Mouse (Mus musculus): ENCODE data around the gene Ciapin1. TPM values are rescaled to one million over a fixed set of nuclear protein-coding genes. Genes with fewer than 3 reads are reported as not detected.

The Ciapin1 gene
- polyA plus RNA-seq (2015; fragmentation: Nextera tagmentation; extraction: Ambion mirVana), result 197 and 202 TPM in 2 replicates

GRCm38 (mm10) chr8:94837662-94838574 is at the start of gene Ciapin1, which contains the start of gene Coq9:
Ciapin1 (minus strand) TSS chr8:94838358.
Coq9 (plus strand) TSS chr8:94838321.
- Histone ChIP-seq H3K9ac (peak within 1 kb of the TSS; percentile 93), H3K36me3 (0 out of 2 replicates have a peak, but pooled peaks cover 3% of the 10 kb centered on the region), H3K27me3 (no peaks in the 10 kb centered on the region), H3K4me2 (peak within 1 kb of the TSS; percentile 91), H3K4me1 (replicated peaks) (peaks cover 25% of the 10 kb centered on the region), H3K9me3 (no peaks in the 10 kb centered on the region), H3K4me3 (peak within 1 kb of the TSS; percentile 88), H3K27ac (peak within 1 kb of the TSS; percentile 95)
- WGBS, result 1% methylated on average over 81 of the region's 82 CpGs
- peak; percentile 99 for ATAC-seq (ENCODE audit: low FRiP score)

DNA sequence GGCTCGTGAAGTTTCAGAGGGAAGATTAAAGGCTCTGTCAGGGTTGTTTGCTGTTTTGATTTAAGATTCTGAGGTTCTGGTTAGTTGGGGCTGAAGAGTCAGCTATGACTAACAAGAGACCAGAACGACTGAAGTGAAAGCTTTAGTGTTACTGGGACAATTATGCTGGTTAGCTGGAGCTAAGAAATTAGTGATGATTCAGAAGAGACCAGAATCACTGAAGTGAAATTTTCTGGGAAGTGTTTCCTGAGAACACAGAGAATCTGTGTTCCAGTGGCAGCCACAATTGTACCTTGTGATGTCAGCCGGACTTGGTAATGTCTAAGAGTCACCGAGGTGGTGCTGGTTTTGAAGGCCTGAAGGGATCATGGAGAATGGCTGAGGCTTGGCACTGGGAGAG is 42.6 kb upstream of the Ciapin1 start:
- WGBS, result 89% methylated on average over 4 of the region's 4 CpGs
- H3K27ac ChIP-seq, result no peak overlapping the region
- H3K4me1 ChIP-seq (replicated peaks), result peaks cover 11% of the 10 kb centered on the region
- H3K27me3 ChIP-seq, result 0 out of 2 replicates have a peak, but pooled peaks cover 11% of the 10 kb centered on the region
- H3K36me3 ChIP-seq, result no peaks in the 10 kb centered on the region
- H3K9me3 ChIP-seq, result no peaks in the 10 kb centered on the region
- H3K4me3 ChIP-seq, result no peak overlapping the region
- no peak overlapping the region for H3K4me2 ChIP-seq
- no peak overlapping the region for H3K9ac ChIP-seq
- ATAC-seq (ENCODE audit: low FRiP score), result no peak

- 58% methylated on average over 3 of the region's 3 CpGs for WGBS
- Histone ChIP-seq H3K4me2 (peak overlapping the region; percentile 90; the same call in 1 of the 2 replicates), H3K27ac (no peak overlapping the region), H3K9ac (no peak overlapping the region), H3K36me3 (no peaks in the 10 kb centered on the region), H3K27me3 (peaks cover 35% of the 10 kb centered on the region), H3K9me3 (no peaks in the 10 kb centered on the region), H3K4me3 (no peak overlapping the region), H3K4me1 (replicated peaks) (peaks cover 37% of the 10 kb centered on the region)
- ATAC-seq (ENCODE audit: low FRiP score), result no peak
Measured at GRCm38 (mm10) chr8:94876820-94877219, 38.7 kb upstream of the Ciapin1 start.

GRCm38 (mm10) chr8:94876197-94876730 is 38.1 kb upstream of the Ciapin1 start, which contains the start of gene Dok4:
Dok4 (minus strand) TSS chr8:94876330.
- ATAC-seq (ENCODE audit: low FRiP score), result peak; percentile 55
- no peaks in the 10 kb centered on the region for H3K36me3 ChIP-seq
- peak within 1 kb of the TSS; percentile 55 for H3K4me3 ChIP-seq
- H3K4me2 ChIP-seq, result peak within 1 kb of the TSS; percentile 90
- H3K27ac ChIP-seq, result no peak within 1 kb of the TSS
- peak within 1 kb of the TSS; percentile 72 for H3K9ac ChIP-seq
- H3K27me3 ChIP-seq, result peaks cover 35% of the 10 kb centered on the region
- no peaks in the 10 kb centered on the region for H3K9me3 ChIP-seq
- peaks cover 43% of the 10 kb centered on the region for H3K4me1 ChIP-seq (replicated peaks)
- WGBS, result 1% methylated on average over 33 of the region's 37 CpGs

DNA sequence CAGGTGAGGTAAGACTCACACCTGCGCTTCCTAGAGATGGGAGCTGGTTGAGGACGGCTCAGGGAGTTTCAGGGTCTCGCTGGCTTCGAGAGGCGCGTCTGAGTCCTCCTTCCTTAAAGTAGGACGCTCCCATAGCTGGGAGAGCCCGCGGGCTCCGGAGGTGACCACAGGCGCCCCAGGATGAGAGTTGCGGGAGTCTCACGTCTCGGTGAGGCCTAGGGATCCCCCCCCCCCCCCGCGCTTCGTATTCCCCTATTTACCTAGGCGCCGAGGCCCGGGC is 37.7 kb upstream of the Ciapin1 start:
- under 1% methylated on average over 20 of the region's 20 CpGs for WGBS
- H3K27ac ChIP-seq, result no peak overlapping the region

GRCm38 (mm10) chr8:94875096-94875870 is 37.1 kb upstream of the Ciapin1 start:
- Histone ChIP-seq H3K27ac (no peak overlapping the region), H3K9me3 (no peaks in the 10 kb centered on the region), H3K27me3 (peaks cover 35% of the 10 kb centered on the region), H3K36me3 (no peaks in the 10 kb centered on the region), H3K4me2 (peak overlapping the region; percentile 90), H3K4me3 (peak overlapping the region; percentile 55), H3K9ac (peak overlapping the region; percentile 72), H3K4me1 (replicated peaks) (peaks cover 52% of the 10 kb centered on the region)
- 18% methylated on average over 17 of the region's 17 CpGs for WGBS
- no peak for ATAC-seq (ENCODE audit: low FRiP score)

More for the DNA sequence above, 37.7 kb upstream of the Ciapin1 start:
- 0 out of 2 replicates have a peak, but pooled peaks have one; percentile 1 for ATAC-seq (ENCODE audit: low FRiP score)
- Histone ChIP-seq H3K27me3 (peaks cover 35% of the 10 kb centered on the region), H3K4me3 (peak overlapping the region; percentile 55), H3K36me3 (no peaks in the 10 kb centered on the region), H3K9me3 (no peaks in the 10 kb centered on the region), H3K9ac (peak overlapping the region; percentile 72), H3K4me1 (replicated peaks) (peaks cover 47% of the 10 kb centered on the region), H3K4me2 (peak overlapping the region; percentile 90)

GRCm38 (mm10) chr8:94874358-94874757 is 36.2 kb upstream of the Ciapin1 start:
- Histone ChIP-seq H3K4me1 (replicated peaks) (peaks cover 62% of the 10 kb centered on the region), H3K4me3 (peak overlapping the region; percentile 55), H3K9ac (no peak overlapping the region), H3K4me2 (peak overlapping the region; percentile 90), H3K27me3 (peaks cover 35% of the 10 kb centered on the region), H3K27ac (no peak overlapping the region), H3K9me3 (no peaks in the 10 kb centered on the region), H3K36me3 (no peaks in the 10 kb centered on the region)
- no peak for ATAC-seq (ENCODE audit: low FRiP score)
- WGBS, result 15% methylated on average over 6 of the region's 6 CpGs

DNA sequence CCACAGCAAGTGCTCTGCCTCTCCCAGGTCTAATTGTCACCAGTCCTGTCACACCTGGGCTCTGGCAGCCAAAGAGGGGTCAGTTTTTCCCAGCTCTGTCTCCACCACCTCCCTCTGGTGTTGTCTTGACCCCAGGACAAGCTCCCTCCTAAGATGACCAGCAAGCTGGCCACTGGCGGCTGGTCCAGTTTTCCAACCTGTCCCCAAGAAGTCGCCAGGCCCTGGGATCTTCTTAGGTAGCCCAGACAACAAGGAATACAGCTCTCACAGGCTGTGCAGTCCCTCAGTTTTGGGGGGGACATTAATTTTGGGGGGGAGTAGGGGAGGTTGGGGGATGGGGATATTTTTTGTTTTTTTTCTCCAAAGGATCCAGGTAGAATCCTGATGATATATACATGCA is 34.4 kb upstream of the Ciapin1 start:
- H3K9me3 ChIP-seq, result no peaks in the 10 kb centered on the region
- no peak overlapping the region for H3K4me3 ChIP-seq
- peaks cover 30% of the 10 kb centered on the region for H3K27me3 ChIP-seq
- peaks cover 80% of the 10 kb centered on the region for H3K4me1 ChIP-seq (replicated peaks)
- H3K9ac ChIP-seq, result peak overlapping the region; percentile 31; the same call in 1 of the 2 replicates
- peak overlapping the region; percentile 86; the same call in 1 of the 2 replicates for H3K4me2 ChIP-seq
- no peak overlapping the region for H3K27ac ChIP-seq
- H3K36me3 ChIP-seq, result peaks cover 5% of the 10 kb centered on the region; the same call in 1 of the 2 replicates
- 76% methylated on average over 2 of the region's 2 CpGs for WGBS
- no peak for ATAC-seq (ENCODE audit: low FRiP score)

DNA sequence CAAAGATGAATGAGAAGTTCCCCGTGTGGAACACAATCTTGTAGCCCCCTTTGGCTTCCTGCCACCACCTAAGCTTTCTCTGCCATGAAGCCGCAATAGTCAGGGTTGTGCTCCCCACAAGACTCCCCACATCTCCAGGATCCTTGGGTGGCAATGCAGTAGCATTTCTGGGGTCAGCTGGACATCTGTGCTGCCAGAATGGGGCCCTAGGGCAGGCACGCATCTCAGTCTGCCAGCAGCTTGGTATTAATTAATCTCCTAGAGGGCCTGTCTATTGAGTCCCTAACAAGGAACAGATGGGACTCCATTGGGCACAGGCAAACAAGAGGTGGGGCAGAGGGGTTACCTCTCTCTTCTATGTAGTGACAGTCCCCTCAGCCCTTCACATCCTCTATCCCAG is 34.0 kb upstream of the Ciapin1 start:
- H3K4me1 ChIP-seq (replicated peaks), result peaks cover 83% of the 10 kb centered on the region
- no peaks in the 10 kb centered on the region for H3K9me3 ChIP-seq
- peaks cover 30% of the 10 kb centered on the region for H3K27me3 ChIP-seq
- no peak for ATAC-seq (ENCODE audit: low FRiP score)
- H3K27ac ChIP-seq, result peak overlapping the region; percentile 44; the same call in 1 of the 2 replicates
- 19% methylated on average over 3 of the region's 3 CpGs for WGBS
- H3K9ac ChIP-seq, result peak overlapping the region; percentile 31; the same call in 1 of the 2 replicates
- peaks cover 9% of the 10 kb centered on the region for H3K36me3 ChIP-seq
- H3K4me2 ChIP-seq, result peak overlapping the region; percentile 86; the same call in 1 of the 2 replicates
- H3K4me3 ChIP-seq, result no peak overlapping the region

- peak overlapping the region; percentile 82 for H3K9ac ChIP-seq
- peaks cover 78% of the 10 kb centered on the region for H3K4me1 ChIP-seq (replicated peaks)
- 7% methylated on average over 7 of the region's 7 CpGs for WGBS
- H3K4me3 ChIP-seq, result peak overlapping the region; percentile 61
- peaks cover 24% of the 10 kb centered on the region for H3K27me3 ChIP-seq
- H3K36me3 ChIP-seq, result peaks cover 18% of the 10 kb centered on the region
- H3K4me2 ChIP-seq, result peak overlapping the region; percentile 86
- H3K27ac ChIP-seq, result peak overlapping the region; percentile 81
- H3K9me3 ChIP-seq, result no peaks in the 10 kb centered on the region
- peak; percentile 70 for ATAC-seq (ENCODE audit: low FRiP score)
Measured at GRCm38 (mm10) chr8:94871108-94871894, 33.1 kb upstream of the Ciapin1 start.

DNA sequence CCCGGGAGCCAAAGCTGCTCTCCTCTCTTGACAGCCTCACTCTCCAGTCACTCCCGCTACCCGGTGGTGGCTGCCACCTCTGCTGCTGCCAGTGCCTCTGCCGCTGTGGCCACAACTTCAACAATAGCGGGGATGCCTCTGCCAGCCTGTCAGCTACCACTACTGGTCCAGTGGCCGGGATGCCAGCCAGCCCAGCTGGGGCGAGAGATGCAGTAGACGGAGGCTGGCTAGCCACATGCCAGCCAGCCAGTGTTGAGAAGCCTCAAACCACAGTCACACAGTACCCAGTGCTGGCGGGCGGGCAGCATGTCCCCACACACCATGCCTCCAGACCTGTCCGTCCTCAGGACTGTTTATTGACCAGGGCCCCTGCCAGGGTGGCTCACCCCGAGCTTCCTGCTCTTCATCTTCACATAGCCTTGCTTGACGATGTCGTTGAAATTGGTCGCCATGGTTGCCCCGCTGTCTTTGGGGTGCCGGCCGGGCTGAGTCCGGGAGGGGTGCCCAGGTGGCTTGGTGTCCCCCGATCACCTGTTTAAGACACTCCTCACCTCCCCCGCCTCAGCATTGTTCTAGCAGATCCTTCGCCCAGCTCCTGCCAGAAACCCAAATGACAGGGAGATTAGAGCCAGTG is 32.4 kb upstream of the Ciapin1 start:
- Histone ChIP-seq H3K4me3 (peak overlapping the region; percentile 61), H3K9ac (peak overlapping the region; percentile 82), H3K27ac (peak overlapping the region; percentile 81), H3K4me2 (peak overlapping the region; percentile 86), H3K9me3 (no peaks in the 10 kb centered on the region), H3K36me3 (peaks cover 25% of the 10 kb centered on the region), H3K27me3 (peaks cover 23% of the 10 kb centered on the region), H3K4me1 (replicated peaks) (peaks cover 71% of the 10 kb centered on the region)
- ATAC-seq (ENCODE audit: low FRiP score), result peak; percentile 62
- 3% methylated on average over 22 of the region's 22 CpGs for WGBS

All from hindbrain, embryonic 13.5 days (tissue).